Mouse (Mus musculus) spleen, postnatal 4 days (tissue): ENCODE results near the gene Klhl5.
A peak's percentile ranks its signal among the peaks of the same experiment; 100 is the strongest.
"Not testable (repeated sequence)": the region's sequence is repeated elsewhere in the genome, so short reads cannot be mapped to it uniquely, and the experiment has no call there.

Experiments
- DNase-seq, 2 experiments: peaks; one replicate each; pipeline ENCODE4 v3.0.0; 2022; ENCODE audit warnings: low spot score in 2 of 2

Gene Klhl5

GRCm38 (mm10) chr5:65097457-65097856, 9.9 kb upstream of the Klhl5 start:
- DNase-seq, result no peak

- no peak for DNase-seq
Measured at GRCm38 (mm10) chr5:65100002-65100401, 7.3 kb upstream of the Klhl5 start.

DNA sequence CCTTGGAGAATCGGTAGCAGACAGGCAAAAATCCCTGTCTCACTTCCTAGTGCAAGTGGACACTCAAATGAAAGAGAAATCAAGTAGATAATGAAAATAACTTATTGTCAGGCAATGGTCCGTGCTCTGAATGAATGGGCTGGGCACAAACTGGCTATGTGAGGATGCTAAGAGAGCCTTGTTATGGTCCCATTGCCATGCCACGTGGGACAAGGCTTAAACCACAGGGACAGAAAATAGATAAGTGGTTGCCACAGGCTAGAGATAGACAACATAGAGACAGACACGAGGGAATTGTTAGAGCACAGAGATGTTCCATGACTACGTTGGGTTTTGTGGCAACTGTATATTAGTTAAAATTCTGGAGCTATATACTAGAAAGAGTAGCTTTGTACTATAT, 6.1 kb upstream of the Klhl5 start:
- no peak for DNase-seq

DNA sequence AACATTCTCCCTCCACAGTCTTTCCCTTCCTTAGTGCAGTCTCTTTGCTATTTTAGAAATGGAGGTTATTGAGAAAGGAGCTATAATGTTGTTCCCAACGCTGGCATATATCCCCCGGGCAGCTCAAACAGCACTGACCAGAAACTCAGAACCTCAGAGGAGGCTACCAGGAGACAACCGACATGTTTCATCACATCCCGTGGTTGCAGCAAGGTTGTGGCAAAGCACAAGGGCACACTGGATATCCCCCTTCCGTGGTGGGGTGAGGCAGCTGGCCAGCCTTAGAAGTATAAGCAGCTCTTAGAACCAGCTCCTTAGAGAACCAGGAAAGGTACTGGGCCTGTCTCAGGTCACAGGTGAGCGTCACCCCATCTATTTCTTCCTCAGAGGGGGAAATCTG, 5.7 kb upstream of the Klhl5 start:
- DNase-seq, result peak in 1 of 2 experiments; percentile 21

DNA sequence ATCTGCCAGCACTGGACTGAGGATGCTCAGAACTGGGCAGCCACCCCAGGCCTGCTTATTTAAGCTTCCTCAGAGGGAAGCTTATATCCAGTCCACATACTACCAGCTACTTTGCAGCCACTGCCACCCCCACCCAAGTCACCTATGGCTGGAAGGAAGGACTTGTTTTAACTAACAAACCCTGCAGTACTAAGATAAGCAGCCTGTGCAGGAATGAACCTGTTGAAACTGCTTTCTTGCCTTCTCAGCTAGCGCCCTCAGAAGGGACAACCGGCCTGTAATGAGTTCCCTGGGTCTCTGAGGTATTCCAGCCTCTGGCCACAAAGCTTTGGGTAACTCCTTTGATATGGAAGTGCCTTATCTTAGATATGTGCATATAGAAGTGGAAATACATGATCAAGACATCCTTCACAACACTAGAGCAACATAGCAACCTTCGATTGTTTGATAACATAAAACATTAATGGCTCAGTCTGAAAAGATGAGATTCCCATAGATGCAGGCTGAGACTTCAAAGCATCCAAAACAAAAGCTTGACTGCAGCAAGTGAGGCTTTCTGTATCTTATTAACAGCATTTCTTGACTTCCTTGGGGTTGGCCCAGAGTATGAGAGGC, 5.2 kb upstream of the Klhl5 start:
- no peak for DNase-seq

- peak in 1 of 2 experiments; percentile 56 for DNase-seq
Measured at GRCm38 (mm10) chr5:65102641-65103042, 4.7 kb upstream of the Klhl5 start.

DNA sequence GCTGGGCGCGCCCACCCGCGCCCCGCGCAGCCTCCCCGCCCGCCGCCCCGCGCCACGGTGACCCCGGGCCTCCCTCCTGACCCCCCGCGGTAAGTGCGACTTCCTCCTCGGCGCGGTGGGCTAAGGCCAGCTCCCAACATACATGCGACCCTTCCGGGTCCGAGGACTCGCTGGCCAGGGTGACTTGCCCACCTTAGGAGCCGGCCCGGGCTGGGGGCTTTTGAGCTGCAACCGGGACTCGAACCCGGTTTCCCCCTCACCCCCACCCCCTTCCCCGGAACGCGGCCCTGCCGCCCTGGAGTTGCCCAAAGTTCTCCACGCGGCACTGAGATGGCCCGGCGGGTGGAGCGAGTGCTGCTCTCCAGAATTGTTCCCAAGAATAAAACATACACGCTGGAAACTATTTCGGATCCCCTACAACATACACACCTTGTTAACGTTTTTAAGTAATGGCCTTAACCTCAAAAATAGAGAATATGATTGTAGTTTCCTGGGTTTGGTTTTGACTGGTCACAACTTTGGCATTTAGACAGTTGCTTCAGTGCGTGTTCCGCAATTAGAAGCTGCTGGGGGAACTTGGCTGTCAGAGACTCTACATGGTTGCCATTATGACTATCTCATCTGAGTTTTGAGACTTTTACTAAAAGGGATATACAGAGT, 564 bp downstream of the Klhl5 start:
- DNase-seq, result peak; percentile 31 to 77

DNA sequence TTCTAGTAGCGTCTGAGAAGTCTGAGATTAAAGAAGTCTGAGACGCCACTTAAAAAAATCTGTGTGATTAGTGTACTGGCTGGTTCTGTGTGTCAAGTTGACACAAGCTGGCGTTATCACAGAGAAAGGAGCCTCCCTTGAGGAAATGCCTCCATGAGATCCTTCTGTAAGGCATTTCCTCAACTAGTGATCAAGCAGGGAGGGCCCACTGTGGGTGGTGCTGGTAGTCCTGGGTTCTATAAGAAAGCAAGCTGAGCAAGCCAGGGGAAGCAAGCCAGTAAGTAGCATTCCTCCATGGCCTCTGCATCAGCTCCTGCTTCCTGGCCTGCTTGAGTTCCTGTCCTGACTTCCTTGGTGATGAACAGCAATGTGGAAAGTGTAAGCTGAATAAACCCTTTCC, 4.9 kb downstream of the Klhl5 start:
- not testable (repeated sequence) for DNase-seq

GRCm38 (mm10) chr5:65113323-65113722, 6.0 kb downstream of the Klhl5 start:
- peak in 1 of 2 experiments; percentile 58 for DNase-seq

DNA sequence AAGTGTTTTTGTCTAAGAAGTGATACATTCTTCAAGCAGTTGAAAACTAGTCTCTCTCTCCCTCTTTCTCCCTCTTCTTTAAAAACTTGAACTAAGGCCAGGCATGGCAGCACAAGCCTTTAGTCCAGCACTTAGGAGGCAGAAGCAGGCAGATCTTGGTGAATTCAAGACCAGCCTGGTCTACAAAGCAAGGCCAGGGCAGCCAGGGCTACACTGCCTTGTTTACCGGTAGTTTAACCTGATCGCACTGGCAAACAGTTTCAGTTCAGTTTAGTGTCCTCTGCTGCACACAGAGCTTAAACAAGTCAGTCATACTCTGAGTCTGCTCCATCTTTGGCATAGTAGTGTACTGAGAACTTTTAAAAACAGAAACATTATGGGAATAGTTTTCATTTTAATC, 9.4 kb downstream of the Klhl5 start:
- peak in 1 of 2 experiments; percentile 56 for DNase-seq

- DNase-seq, result no peak
Measured at GRCm38 (mm10) chr5:65119495-65119894, 12.2 kb downstream of the Klhl5 start.

GRCm38 (mm10) chr5:65119918-65120317, 12.6 kb downstream of the Klhl5 start:
- DNase-seq, result peak in 1 of 2 experiments; percentile 51

DNA sequence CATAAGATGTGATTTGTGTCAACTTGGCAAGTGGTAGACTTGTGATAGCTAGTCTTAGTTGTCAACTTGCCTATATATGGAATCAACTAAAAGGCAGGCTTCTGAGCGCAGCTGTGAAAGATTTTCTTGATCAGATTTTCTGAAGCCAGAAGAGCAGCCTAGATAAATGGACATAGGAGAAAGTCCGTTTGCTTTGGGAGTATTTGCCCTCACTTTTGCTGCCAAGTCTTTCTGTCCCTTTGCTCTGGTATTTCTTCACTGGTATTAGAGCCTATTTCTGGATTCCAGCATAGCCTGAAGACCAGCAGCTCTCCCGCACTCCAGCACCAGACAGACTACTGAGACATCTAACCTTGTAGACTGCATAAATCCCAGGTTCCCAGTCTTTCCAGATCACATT, 15.3 kb downstream of the Klhl5 start:
- no peak for DNase-seq

DNA sequence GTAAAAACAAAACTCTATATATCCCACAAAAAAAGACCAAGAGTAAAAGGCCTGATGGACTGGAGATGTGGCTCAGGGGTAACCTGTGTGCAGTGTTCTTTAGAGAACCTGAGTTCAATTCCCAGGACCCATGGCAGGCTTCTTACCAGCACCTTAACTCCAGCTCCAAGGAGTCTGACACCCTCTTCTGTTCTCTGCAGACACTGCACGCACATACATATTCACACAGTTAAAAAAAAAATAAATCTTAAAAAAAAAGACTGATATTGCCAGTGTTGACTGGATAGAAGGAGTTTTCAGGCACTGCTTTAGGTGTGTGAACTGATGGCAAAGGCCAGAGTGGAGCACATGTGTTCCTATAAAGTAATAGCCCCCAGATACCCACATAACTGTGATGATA, 18.8 kb downstream of the Klhl5 start:
- DNase-seq, result no peak

DNA sequence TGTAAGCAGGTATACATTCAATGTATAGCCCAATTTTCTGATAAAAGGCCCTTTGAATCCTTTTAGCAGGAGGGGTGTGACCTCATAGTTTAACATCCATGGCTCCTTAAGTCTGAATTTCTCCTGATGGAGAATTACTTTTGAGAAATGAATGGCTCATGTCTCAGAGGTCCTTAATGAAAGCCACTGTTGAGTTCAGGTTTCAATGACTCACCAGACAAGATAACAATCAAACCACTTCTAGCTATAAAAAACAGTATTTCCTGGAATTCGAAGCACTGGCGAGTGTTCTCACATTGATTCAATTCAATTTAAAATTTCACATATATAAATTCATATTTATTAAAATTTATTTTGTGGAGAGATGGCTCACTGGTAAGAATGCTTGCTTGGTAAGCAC, 21.1 kb downstream of the Klhl5 start:
- DNase-seq, result no peak

DNA sequence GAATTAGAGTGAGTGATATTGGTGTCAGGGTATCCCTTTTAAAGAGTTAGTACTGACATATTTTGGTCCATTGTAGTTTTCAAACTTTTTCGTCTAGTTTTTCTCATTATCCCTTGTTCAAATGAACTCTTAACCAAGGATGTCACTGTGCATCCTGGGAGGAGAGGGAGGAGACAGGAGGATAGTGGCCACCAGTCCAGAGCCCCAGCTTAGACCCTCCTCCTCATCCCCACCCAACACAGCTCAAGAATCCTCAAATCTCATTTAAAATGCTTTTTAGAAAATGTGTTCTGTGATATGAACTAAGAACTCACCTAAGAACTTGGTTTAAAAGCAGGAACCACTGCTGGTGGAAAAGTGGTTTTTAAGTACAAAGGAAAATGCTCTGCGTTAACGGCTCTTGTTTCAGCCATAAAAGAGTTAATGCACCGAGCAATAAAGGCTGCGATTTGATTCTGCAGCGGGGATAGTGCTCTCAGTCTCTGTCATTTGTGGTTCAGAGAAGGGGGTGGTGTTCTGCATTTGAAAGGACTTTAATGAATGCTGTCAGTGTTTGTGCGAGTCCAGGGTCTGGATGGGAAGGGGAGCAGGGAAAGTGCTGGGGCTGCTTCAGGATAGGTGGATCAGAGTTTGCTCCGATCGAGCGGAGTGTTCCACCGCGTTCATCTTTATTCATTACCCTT, 23.3 kb downstream of the Klhl5 start:
- DNase-seq, result no peak

DNA sequence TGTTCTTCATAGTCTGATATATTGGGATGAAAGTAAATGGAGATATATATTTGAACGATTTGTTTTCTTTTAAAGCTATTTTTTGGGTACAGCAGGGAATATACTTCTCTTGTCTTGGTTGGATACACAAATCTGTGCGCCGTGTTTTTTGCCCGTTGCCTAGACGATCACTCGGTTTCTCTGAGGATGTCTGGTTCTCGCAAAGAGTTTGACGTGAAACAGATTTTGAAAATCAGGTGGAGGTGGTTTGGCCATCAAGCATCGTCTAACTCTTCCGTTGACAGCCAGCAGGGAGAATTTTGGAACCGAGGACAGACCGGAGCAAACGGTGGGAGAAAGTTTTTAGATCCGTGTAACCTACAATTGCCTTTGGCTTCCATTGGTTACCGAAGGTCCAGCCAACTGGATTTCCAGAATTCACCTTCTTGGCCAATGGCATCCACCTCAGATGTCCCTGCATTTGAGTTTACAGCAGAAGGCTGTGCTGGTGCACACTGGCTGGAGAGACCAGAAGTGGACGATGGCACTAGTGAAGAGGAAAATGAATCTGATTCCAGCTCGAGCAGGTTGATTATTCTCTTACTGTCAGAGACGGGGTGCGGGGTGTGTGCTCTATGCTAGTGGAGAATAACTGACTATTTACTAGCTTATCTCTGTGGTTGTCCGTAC, 24.0 kb downstream of the Klhl5 start:
- DNase-seq, result no peak

DNA sequence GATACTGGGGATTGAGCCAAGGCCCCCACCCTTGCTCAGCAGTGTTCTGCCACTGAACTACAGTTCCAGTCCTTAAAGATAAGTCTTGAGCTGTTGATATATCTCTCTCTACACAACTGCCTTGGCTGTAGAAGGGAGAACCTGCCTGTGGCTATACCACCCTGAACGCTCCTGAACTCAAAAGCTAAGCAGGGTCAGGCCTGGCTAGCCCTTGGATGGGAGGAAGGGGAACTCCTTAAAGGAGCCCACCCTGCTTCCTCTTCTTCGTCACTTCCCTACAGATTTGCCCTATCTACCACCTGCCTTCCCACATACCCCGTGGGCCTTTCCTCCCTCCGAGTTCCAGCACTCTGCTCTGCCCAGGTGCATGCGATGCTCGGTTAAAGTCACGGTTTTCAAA, 28.8 kb downstream of the Klhl5 start:
- DNase-seq, result peak in 1 of 2 experiments; percentile 59

GRCm38 (mm10) chr5:65137073-65137472, 29.7 kb downstream of the Klhl5 start:
- no peak for DNase-seq

GRCm38 (mm10) chr5:65141242-65141641, 33.9 kb downstream of the Klhl5 start:
- DNase-seq, result no peak

DNA sequence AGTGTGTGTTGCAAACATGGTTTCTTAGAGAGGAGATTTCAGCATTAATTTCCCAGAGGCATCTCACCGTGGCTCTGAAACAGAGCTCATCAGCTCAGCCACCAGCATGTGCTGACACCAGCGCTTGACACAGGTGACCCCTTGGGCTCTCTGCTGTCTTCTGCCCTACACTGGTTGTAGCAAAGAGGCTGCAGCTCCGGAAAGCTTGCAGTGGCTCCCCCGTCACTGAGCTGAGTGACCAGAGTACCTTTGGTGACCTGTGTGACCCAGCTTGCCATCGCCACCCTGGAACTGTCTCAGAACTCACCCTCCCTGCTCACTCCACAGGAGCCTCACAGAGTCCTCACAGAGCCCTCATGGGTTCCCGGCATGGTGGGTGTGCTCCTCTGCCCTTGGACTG, 34.9 kb downstream of the Klhl5 start:
- peak in 1 of 2 experiments; percentile 52 for DNase-seq

GRCm38 (mm10) chr5:65145499-65146101, 38.3 kb downstream of the Klhl5 start:
- no peak for DNase-seq
